Mouse (Mus musculus): ENCODE measurements around the gene Ceacam16. TPM values are rescaled to one million over a fixed set of nuclear protein-coding genes. Genes with fewer than 3 reads are reported as not detected.

Ceacam16 gene
- total RNA-seq, 1 experiment = 0.71 TPM

DNA sequence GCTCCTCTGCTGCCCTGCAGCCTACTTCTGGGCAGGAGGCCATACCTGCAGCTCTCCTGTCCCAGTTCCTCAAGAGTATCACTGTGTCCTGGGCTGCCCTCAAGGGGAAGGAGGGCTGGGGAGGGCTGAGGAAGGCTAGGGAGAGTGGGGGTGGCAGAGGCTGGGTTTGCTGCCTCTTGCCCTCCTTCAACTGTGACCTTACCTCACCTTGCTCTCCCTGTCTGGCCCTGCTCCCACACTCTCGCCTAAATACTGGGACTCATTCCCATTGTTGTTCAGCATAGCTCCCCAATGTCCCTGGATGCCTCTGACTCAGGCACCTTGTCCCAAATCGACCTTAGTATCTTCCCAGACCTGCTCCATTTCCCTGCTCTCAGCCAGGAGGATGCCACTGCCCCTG lies 3.1 kb upstream of the Ceacam16 start:
- Histone ChIP-seq H3K4me1 (ENCODE audit: control insufficient read depth in 2 of 2, insufficient read depth in 2 of 2, low read length in 2 of 2, poor library complexity in 1 of 2) (peaks cover 0 to 9% of the 10 kb centered on the region in 2 experiments; a peak in 1 of 4 replicates), H3K9ac (ENCODE audit: insufficient read depth, low read depth, low read length, poor library complexity, severe bottlenecking) (no peak overlapping the region), H3K27ac (ENCODE audit: insufficient read depth, low read depth, low read length, poor library complexity, severe bottlenecking) (no peak overlapping the region), H3K36me3 (ENCODE audit: control insufficient read depth, insufficient read depth, low read length, poor library complexity, severe bottlenecking) (no peaks in the 10 kb centered on the region), H3K4me3 (ENCODE audit: insufficient read depth in 1 of 2, low read depth in 1 of 2, low read length in 2 of 2, poor library complexity in 1 of 2, severe bottlenecking in 1 of 2) (no peak overlapping the region), H3K9me3 (ENCODE audit: control insufficient read depth, insufficient read depth, low read depth, low read length) (no peaks in the 10 kb centered on the region)
- TF ChIP-seq CHD2 (IDR thresholded peaks at IDR 0.05; ENCODE audit: low read depth, low read length) (no peak), MAFK (IDR thresholded peaks at IDR 0.05; ENCODE audit: insufficient read depth, low read depth, low read length) (no peak)
- no peak for DNase-seq (ENCODE audit: low read depth, low spot score)
- in situ Hi-C loops (cut with MboI; ENCODE audit: low sequenced_read_pairs in 2 of 2, unreplicated experiment in 2 of 2) = no loop called here

DNA sequence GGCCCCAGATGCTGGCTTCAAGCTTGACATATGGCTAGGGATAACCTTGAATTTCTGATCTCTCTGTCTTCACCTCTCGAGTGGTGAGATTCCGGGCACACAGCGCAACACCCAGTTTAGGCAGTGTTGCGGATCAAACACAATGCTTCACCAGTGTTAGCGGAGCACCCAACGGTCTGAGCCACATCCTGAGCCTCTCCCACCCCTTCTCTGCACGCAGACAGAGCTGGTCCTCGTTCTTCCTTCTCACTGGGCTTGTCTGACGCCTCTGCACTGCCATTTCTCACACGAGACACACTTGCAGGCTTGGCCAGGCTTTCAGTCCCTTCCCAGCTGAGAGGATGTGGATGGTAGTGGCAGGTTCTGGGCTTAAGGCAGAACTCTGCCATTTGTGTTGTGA lies 1.4 kb downstream of the Ceacam16 start:
- no peak for DNase-seq (ENCODE audit: low read depth, low spot score)
- Histone ChIP-seq H3K4me3 (ENCODE audit: insufficient read depth in 1 of 2, low read depth in 1 of 2, low read length in 2 of 2, poor library complexity in 1 of 2, severe bottlenecking in 1 of 2) (no peak overlapping the region), H3K4me1 (ENCODE audit: control insufficient read depth in 2 of 2, insufficient read depth in 2 of 2, low read length in 2 of 2, poor library complexity in 1 of 2) (peaks cover 0 to 4% of the 10 kb centered on the region in 2 experiments; a peak in 1 of 4 replicates), H3K9ac (ENCODE audit: insufficient read depth, low read depth, low read length, poor library complexity, severe bottlenecking) (no peak overlapping the region), H3K36me3 (ENCODE audit: control insufficient read depth, insufficient read depth, low read length, poor library complexity, severe bottlenecking) (no peaks in the 10 kb centered on the region), H3K9me3 (ENCODE audit: control insufficient read depth, insufficient read depth, low read depth, low read length) (no peaks in the 10 kb centered on the region), H3K27ac (ENCODE audit: insufficient read depth, low read depth, low read length, poor library complexity, severe bottlenecking) (no peak overlapping the region)
- TF ChIP-seq HCFC1 (IDR thresholded peaks at IDR 0.05; ENCODE audit: borderline replicate concordance, insufficient read depth, low read length) (no peak), ZC3H11A (IDR thresholded peaks at IDR 0.05; ENCODE audit: borderline replicate concordance, low read depth, low read length) (no peak), CHD2 (IDR thresholded peaks at IDR 0.05; ENCODE audit: low read depth, low read length) (no peak), ZNF384 (IDR thresholded peaks at IDR 0.05; ENCODE audit: low read depth, low read length) (no peak), MAFK (IDR thresholded peaks at IDR 0.05; ENCODE audit: insufficient read depth, low read depth, low read length) (no peak)
- in situ Hi-C loops (cut with MboI; ENCODE audit: low sequenced_read_pairs in 2 of 2, unreplicated experiment in 2 of 2) = no loop called here

DNA sequence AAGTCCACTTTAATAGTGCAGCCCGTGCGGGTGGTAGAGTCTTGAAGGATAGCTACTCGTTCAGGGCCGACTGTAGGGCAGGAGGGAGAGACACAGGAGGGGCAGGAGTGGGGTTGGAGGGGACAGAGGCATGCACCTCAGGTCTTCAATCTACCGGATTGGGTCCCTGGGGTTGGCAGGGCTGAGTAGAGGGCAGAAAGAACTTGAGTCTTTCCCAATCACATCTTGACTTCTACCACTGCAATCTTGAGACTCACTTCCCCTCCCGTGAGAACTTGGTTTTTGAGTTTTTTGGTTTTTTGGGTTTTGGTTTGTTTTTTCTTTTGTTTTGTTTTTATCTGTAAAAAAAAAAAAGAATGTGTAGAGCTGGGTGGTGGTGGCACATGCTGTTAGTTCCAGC lies 4.8 kb downstream of the Ceacam16 start:
- Histone ChIP-seq H3K9me3 (ENCODE audit: control insufficient read depth, insufficient read depth, low read depth, low read length) (no peaks in the 10 kb centered on the region), H3K27ac (ENCODE audit: insufficient read depth, low read depth, low read length, poor library complexity, severe bottlenecking) (no peak overlapping the region), H3K4me3 (ENCODE audit: insufficient read depth in 1 of 2, low read depth in 1 of 2, low read length in 2 of 2, poor library complexity in 1 of 2, severe bottlenecking in 1 of 2) (no peak overlapping the region), H3K4me1 (ENCODE audit: control insufficient read depth in 2 of 2, insufficient read depth in 2 of 2, low read length in 2 of 2, poor library complexity in 1 of 2) (peaks cover 0 to 2% of the 10 kb centered on the region in 2 experiments; a peak in 1 of 4 replicates), H3K36me3 (ENCODE audit: control insufficient read depth, insufficient read depth, low read length, poor library complexity, severe bottlenecking) (no peaks in the 10 kb centered on the region), H3K9ac (ENCODE audit: insufficient read depth, low read depth, low read length, poor library complexity, severe bottlenecking) (no peak overlapping the region)
- no peak for TF ChIP-seq CHD2 (IDR thresholded peaks at IDR 0.05; ENCODE audit: low read depth, low read length)
- no peak for TF ChIP-seq HCFC1 (IDR thresholded peaks at IDR 0.05; ENCODE audit: borderline replicate concordance, insufficient read depth, low read length)
- no peak for TF ChIP-seq ZNF384 (IDR thresholded peaks at IDR 0.05; ENCODE audit: low read depth, low read length)
- in situ Hi-C loops (cut with MboI; ENCODE audit: low sequenced_read_pairs in 2 of 2, unreplicated experiment in 2 of 2) = no loop called here
- no peak for DNase-seq (ENCODE audit: low read depth, low spot score)

DNA sequence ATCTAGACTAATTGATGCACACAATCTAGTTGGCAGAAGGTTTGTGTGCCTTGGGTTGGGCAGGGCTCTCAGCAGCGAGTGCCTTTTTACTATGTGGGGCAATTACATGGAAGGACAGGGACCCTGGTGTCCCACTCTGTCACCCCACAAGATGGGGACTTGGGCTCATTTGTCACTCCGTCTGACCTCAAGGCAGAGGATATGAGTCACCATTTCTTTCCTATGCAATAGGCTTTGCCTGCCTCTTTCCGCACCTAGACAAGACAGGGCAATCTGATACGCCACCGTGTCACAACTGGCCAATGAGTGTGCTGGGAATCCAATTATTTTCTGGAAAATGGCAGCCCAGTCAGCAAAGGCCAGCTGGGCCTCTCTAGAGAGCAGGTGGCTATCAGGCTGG lies 5.4 kb downstream of the Ceacam16 start:
- no peak for DNase-seq (ENCODE audit: low read depth, low spot score)
- in situ Hi-C loops (cut with MboI; ENCODE audit: low sequenced_read_pairs in 2 of 2, unreplicated experiment in 2 of 2) = no loop called here
- peaks cover 0 to 2% of the 10 kb centered on the region in 2 experiments; a peak in 1 of 4 replicates for H3K4me1 ChIP-seq (ENCODE audit: control insufficient read depth in 2 of 2, insufficient read depth in 2 of 2, low read length in 2 of 2, poor library complexity in 1 of 2)
- TF ChIP-seq HCFC1 (IDR thresholded peaks at IDR 0.05; ENCODE audit: borderline replicate concordance, insufficient read depth, low read length) (no peak), CHD2 (IDR thresholded peaks at IDR 0.05; ENCODE audit: low read depth, low read length) (no peak), ZC3H11A (IDR thresholded peaks at IDR 0.05; ENCODE audit: borderline replicate concordance, low read depth, low read length) (no peak), MAFK (IDR thresholded peaks at IDR 0.05; ENCODE audit: insufficient read depth, low read depth, low read length) (no peak), ZNF384 (IDR thresholded peaks at IDR 0.05; ENCODE audit: low read depth, low read length) (no peak)
- H3K4me3 ChIP-seq (ENCODE audit: insufficient read depth in 1 of 2, low read depth in 1 of 2, low read length in 2 of 2, poor library complexity in 1 of 2, severe bottlenecking in 1 of 2) = no peak overlapping the region
- H3K9me3 ChIP-seq (ENCODE audit: control insufficient read depth, insufficient read depth, low read depth, low read length) = no peaks in the 10 kb centered on the region
- H3K9ac ChIP-seq (ENCODE audit: insufficient read depth, low read depth, low read length, poor library complexity, severe bottlenecking) = no peak overlapping the region
- no peak overlapping the region for H3K27ac ChIP-seq (ENCODE audit: insufficient read depth, low read depth, low read length, poor library complexity, severe bottlenecking)
- H3K36me3 ChIP-seq (ENCODE audit: control insufficient read depth, insufficient read depth, low read length, poor library complexity, severe bottlenecking) = no peaks in the 10 kb centered on the region

DNA sequence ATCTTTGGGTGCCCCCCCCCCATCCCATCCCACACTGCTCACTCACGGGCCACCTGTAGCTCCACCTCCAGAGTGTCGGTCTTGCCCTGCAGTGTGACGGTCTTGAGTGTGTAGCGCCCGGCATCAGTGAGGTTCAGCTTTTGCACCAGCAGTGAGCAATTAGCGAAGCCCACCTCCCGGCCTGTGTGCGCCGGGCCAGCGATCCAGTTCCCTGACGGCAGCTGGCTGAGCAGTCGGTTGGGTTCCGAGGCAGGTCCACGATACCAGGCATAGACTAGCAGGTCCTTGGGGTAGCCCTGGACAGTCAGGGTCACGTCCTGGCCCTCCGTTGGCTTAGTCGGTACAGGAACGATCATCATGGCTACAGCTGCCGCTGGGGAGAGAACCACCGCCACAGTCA lies 7.6 kb downstream of the Ceacam16 start:
- Histone ChIP-seq H3K4me1 (ENCODE audit: control insufficient read depth in 2 of 2, insufficient read depth in 2 of 2, low read length in 2 of 2, poor library complexity in 1 of 2) (peaks cover 0 to 1% of the 10 kb centered on the region in 2 experiments; a peak in 2 of 4 replicates), H3K4me3 (ENCODE audit: insufficient read depth in 1 of 2, low read depth in 1 of 2, low read length in 2 of 2, poor library complexity in 1 of 2, severe bottlenecking in 1 of 2) (no peak overlapping the region), H3K9ac (ENCODE audit: insufficient read depth, low read depth, low read length, poor library complexity, severe bottlenecking) (no peak overlapping the region), H3K9me3 (ENCODE audit: control insufficient read depth, insufficient read depth, low read depth, low read length) (no peaks in the 10 kb centered on the region), H3K36me3 (ENCODE audit: control insufficient read depth, insufficient read depth, low read length, poor library complexity, severe bottlenecking) (no peaks in the 10 kb centered on the region), H3K27ac (ENCODE audit: insufficient read depth, low read depth, low read length, poor library complexity, severe bottlenecking) (no peak overlapping the region)
- TF ChIP-seq MAFK (IDR thresholded peaks at IDR 0.05; ENCODE audit: insufficient read depth, low read depth, low read length) = no peak
- TF ChIP-seq CHD2 (IDR thresholded peaks at IDR 0.05; ENCODE audit: low read depth, low read length) = no peak
- no peak for DNase-seq (ENCODE audit: low read depth, low spot score)
- in situ Hi-C loops (cut with MboI; ENCODE audit: low sequenced_read_pairs in 2 of 2, unreplicated experiment in 2 of 2) = loop anchor here in 1 of 2 experiments (5.0 kb wide), 1 partner anchor 46 kb away; no protein-coding TSS in a partner anchor

Data from ES-E14 (cell line).